Mouse (Mus musculus): ENCODE results near the gene Rhbdf1.
A peak's percentile ranks its signal among the peaks of the same experiment; 100 is the strongest.

Rhbdf1 gene

DNA sequence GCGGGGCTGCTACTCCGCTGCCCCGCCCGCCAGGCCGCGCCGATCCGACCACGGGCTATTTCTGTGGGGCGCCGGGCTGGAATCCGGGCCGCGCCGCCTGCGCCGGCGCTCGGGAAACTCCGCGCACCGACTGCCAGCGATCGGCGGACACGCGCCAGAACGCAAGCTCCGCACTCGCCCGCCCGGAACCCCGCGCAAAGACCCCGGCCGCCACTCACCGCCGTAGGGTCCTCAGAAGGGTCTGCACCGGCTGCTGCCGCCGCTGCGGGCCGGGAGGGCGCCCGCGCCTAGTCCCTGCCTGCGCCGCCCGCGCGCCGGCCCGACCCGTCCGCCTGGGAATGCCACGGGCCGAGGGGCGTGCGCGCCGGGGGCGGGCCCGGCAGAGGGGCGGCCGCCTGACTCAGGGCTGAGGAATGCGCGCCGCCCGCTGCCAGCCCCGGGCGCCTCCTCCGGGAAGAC is at the start of gene Rhbdf1:
Gene Rhbdf1, minus strand, starts transcription at position 350 of the 459 bp plus-strand sequence.
- peak; percentile 52 to 67 for DNase-seq

DNA sequence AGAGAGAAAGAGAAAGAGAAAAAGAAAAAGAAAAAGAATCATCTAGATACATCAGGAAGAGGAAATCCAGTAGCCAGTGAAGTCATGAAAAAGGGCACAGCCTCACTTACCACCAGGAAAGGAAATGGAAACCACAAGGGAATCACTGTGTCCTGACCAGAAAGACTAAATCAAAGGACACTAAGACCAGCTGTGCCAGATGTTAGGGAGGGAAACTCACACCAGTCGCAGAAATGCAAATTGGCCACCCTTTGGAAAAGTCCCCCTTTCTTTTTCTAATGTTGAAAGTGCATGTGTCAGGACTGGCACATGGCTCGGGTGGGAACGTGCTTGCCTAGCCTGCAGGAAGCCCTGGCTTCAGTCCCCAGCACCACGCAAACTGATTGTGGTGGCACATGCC is 49.1 kb upstream of the Rhbdf1 start:
- no peak for DNase-seq

- no peak for DNase-seq
Observed at GRCm38 (mm10) chr11:32268952-32269351, 46.9 kb upstream of the Rhbdf1 start.

- no peak for DNase-seq
Observed at GRCm38 (mm10) chr11:32267964-32268363, 45.9 kb upstream of the Rhbdf1 start.

DNA sequence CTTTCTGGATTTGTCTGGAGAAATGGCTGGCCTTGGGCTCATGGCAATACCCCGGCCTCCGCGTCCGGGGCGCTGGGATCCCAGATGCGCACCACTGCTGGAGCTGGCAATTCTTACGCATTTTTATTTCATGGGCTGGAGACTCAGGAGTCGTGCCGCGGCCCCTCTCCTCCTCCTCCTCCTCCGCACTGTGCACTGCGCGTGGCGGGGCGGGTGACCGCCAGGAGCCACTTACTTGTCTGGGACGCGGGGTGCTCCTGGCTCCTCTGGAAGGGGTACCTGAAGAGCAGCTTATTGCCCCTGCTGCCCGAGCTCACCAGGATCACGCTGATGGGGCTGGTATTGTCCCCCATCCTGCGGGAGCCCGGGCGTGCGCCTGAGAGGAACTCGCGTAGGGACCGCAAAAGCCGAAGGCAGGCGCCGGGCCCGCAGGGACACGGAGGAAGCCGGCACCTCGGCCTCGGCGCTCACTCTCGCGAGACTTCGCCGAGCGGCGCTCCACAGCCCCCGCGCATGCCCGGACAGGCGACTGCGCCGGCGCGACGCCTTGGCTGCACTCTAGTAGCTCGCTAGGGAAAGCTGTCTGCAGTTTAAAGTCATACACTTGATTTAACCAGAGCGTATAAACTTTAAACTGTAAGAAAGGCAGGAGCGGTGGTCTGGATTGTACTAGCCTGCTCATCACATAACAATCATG is 45.2 kb upstream of the Rhbdf1 start, which contains the start of gene Nprl3:
Gene Nprl3, minus strand, starts transcription at position 520 of the 697 bp plus-strand sequence.
- DNase-seq: peak; percentile 95

DNA sequence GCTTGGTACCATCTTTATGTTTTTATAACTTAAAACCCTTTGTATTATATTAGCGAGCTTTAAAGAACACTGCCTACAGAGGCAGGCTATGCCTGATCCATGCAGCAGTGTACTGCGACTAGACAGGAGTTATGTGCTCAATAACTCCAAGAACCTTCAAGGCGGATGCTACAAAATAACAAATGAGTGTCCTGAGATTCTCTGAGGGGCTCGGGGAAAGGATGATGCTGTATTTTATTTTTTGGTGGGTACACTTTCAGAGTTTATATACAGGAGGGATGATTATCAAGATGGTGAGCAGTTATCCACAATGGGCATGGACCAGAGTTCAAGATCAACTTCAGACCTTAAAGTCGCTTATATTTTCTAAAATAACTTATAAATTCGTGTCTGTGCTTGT is 44.7 kb upstream of the Rhbdf1 start:
- DNase-seq: no peak

DNA sequence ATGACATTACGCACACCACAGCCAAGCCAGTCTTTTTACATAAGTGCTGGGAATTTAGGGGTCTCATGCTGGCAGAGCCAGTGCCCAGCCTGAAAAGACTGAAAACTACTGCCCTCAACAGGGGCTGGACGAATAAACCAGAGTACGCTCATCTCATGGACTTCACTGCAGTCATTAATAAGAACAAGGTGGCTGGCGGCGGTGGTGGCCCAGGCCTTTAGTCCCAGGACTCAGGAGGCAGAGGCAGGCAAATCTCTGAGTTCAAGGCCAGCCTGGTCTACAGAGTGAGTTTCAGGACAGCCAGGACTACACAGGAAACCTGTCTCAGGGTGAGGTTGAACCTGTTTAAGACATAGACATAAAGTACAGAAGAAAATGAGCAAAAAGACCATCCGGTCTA is 44.1 kb upstream of the Rhbdf1 start:
- no peak for DNase-seq

- no peak for DNase-seq
Observed at GRCm38 (mm10) chr11:32265117-32265738, 43.1 kb upstream of the Rhbdf1 start.

DNA sequence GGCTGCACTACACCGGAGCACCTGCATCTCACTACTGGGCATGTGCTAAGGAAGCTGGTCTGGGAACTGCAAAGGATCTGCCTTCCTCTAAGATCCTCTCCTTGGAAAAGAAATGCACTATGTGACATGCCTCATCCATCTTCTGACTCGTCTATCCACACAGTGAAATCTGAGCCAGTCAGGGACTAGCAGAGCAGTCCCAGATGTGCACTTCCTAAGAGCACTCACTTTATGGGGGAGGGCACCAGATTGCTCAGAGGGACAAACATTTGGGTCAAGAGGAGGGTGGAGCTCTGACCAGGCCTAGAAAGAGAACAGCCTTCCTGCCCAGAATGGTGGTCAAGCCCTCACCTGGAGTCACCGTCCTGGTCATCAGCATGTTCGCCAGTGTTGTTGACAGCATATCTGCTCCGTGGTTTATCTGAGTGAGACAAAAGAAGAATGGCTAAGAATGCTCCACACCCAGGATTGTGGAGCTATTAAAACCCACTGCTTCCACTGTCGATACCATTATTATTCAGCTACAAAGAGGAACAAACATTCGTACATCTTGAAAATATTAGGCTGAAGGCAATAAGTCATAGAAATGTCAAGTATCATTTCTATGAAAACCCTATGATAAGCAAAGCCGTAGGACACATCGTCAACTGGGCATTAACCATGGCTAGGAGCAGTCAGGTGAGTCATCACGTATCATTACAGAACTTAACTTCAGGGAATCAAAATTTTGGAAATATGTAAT is 40.7 kb upstream of the Rhbdf1 start:
- DNase-seq: no peak

DNA sequence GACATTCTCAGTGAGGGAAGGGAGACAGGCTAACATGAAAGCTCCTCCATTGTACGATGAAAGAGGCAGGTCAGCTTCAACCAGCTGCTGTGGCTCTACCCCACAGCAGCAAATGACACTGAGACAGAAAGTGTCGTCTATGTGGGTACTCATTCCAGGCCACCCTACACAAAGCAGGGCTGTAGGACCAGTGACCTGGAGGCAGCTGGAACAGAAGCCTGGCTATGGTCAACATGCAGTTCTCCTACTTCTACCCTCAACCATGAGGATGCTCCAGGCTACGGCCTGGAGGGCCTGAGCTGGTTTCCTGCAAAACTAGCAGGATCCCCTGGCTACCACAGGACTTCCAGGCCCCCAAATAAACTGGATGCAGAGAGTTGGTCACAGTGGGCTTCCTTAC is 34.5 kb upstream of the Rhbdf1 start:
- DNase-seq: no peak

GRCm38 (mm10) chr11:32256146-32256545 is 34.0 kb upstream of the Rhbdf1 start:
- no peak for DNase-seq

- DNase-seq: no peak
Observed at GRCm38 (mm10) chr11:32253121-32253520, 31.0 kb upstream of the Rhbdf1 start.

DNA sequence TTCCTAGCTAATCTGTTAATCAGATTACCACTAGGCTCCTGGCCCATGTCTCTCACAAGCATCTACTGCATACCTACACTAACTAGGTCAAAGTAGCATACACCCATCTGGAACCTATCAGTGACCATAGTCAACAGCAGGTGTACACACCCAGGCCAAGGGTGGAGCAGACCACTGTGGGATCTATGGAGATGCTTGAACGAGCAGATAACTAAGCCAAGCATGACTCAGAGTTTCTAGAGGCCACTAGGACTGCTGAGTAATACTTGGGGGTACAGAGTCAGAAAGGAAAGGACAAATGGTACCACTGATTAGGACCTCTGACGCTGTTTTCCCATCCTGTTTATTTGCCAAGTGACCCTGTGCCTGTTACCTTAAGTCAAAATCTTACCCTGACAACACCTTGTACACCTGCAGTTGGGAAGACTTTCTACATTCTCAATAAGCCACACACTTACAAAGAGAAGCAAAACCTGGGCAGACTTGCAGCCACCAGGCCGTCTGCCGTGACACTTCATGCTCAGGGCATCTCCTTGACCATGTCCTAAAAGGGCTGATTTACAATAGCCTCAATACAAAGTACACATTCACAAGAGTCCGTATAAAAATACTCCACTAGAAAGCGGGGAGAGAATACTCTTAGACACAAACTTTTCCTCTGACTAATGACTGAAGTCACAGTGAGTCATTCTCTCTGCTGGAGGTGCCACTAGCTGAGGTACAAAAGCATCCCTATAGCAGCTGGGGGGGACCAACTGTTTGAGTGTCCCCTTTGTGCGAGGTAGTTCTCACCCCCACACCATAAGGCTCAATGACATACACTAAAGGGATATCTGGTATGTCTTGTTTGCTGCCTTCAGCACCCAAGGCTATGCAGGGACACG is 29.0 kb upstream of the Rhbdf1 start:
- DNase-seq: no peak

- no peak for DNase-seq
Observed at GRCm38 (mm10) chr11:32248350-32248749, 26.2 kb upstream of the Rhbdf1 start.

GRCm38 (mm10) chr11:32247068-32247467 is 25.0 kb upstream of the Rhbdf1 start:
- no peak for DNase-seq

GRCm38 (mm10) chr11:32245614-32246013 is 23.5 kb upstream of the Rhbdf1 start:
- no peak for DNase-seq

DNA sequence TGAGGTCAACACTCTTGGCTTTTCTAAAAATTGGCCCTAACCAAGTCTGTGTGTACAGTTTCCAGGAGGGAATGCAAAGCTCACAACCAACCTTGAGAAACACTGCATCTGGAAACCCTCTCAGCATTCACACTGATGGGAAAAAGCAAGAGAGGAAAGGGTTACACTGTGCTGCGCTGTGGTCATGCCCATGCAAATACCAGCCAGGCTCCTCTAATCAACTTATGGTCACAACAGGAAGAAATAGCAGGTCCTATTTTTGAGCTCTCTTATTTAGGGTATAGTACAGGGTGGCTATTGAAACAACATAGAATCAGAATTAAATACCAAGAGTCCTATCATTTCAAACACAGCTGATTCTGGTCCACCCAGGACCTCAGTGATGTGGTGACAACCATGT is 22.5 kb upstream of the Rhbdf1 start:
- DNase-seq: no peak

DNA sequence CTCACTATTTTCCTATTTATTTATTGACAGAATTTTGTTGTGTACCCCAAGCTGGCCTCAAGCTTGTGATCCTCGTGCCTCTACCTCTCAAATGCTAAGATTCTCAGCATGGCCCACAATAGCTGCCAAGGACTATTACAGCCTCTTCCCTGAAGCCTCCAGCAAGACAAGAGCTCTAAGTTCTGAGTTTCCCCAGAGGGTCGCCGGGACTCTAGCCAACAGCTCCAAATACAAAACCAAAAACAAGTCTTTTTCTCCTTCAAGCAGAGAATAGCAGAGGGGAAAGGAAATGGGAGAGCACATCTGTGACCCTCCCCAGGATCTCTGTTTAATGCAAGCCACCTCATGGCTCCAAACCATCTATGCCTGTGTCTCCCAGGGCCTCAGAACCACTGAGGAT is 22.0 kb upstream of the Rhbdf1 start:
- DNase-seq: no peak

GRCm38 (mm10) chr11:32243205-32243955 is 21.3 kb upstream of the Rhbdf1 start:
- no peak for DNase-seq

DNA sequence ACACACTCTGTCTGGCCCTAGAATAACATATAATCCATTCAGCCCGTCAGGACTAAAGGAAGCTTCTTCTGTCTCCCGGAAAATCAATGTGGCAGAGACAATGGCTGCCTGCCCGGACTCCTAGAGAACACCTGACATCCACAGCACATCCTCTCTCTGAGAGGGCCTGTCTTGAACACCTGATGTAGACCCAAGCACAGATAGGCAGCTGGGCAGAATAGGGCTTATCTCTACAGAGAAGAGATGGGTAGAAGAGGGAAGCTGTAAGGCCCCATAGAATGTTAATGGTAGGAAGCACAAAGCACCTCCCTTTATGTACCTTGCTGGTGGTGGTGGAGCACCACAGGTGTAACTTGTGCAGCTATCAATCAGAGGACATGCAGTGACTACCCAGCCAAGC is 20.1 kb upstream of the Rhbdf1 start:
- no peak for DNase-seq

DNA sequence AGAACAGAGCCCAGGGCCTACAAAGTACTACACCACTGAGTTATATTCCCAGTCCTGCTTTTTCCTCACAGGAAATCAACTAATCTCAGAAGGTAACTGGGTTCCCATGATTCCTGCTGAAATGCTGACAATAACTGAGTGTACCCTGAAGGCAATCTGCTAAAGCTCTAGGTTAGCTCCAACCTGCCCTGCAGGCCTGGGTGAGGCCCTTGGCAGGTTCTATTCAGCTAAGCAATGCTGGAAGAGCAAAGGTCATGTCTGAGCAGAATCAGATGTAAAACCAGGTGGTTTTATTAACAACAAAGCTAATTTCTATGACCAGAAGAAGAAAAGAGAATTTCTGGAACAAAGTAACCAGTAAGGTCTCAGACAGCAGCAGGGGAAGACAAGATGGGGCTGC is 19.3 kb upstream of the Rhbdf1 start:
- DNase-seq: no peak

Data from kidney, adult 8-10 months (tissue).